ENCODE assay signal across 9 mouse cellular contexts in genomic region chr11:68553981-68554471, GRCm38 (mm10). TPM values are rescaled to one million over a fixed set of nuclear protein-coding genes. Genes with fewer than 3 reads are reported as not detected.
A peak's percentile ranks its signal among the peaks of the same experiment; 100 is the strongest.
DNase-seq lines count a peak whose midpoint lies in the region; ATAC-seq lines count a peak whose summit lies in the region.
"Had no signal": no experiment of that assay in that cellular context is flagged by ENCODE, and none has a peak within 500 bp of the region (broad histone marks: within the 10 kb centered on the region; RNA-seq: fewer than 3 reads in every experiment).

No protein-coding gene starts in this region.

- 48% methylated on average over 8 of the region's 8 CpGs for WGBS in neural tube, embryonic 11.5 days
- WGBS in neural tube, embryonic 15.5 days = 48% methylated on average over 8 of the region's 8 CpGs

- no peaks in the 10 kb centered on the region for H3K36me3 ChIP-seq in neural tube, embryonic 11.5 days (ENCODE audit: control insufficient read depth, insufficient read depth, low read length)
- no peaks in the 10 kb centered on the region for H3K36me3 ChIP-seq in neural tube, embryonic 15.5 days

- no peak for ATAC-seq in neural tube, embryonic 11.5 days (ENCODE audit: insufficient read depth, low FRiP score, low TSS enrichment)
- ATAC-seq in neural tube, embryonic 15.5 days (ENCODE audit: low FRiP score) = no peak
- no peak for ATAC-seq in erythroblast, adult 5-6 weeks (replicated peaks; ENCODE audit: low FRiP score, poor library complexity, severe bottlenecking)

- H3K4me2 ChIP-seq in neural tube, embryonic 11.5 days (ENCODE audit: low read depth) = no peak overlapping the region
- H3K4me2 ChIP-seq in neural tube, embryonic 15.5 days = no peak overlapping the region

- no peaks in the 10 kb centered on the region for H3K9me3 ChIP-seq in neural tube, embryonic 11.5 days (ENCODE audit: control insufficient read depth, low read length)
- H3K9me3 ChIP-seq in neural tube, embryonic 15.5 days (replicated peaks) = no peaks in the 10 kb centered on the region

- H3K4me1 ChIP-seq in neural tube, embryonic 11.5 days (ENCODE audit: control insufficient read depth, insufficient read depth, low read length) = no peaks in the 10 kb centered on the region
- peaks cover 7% of the 10 kb centered on the region for H3K4me1 ChIP-seq in neural tube, embryonic 15.5 days

- no peak overlapping the region for H3K4me3 ChIP-seq in neural tube, embryonic 11.5 days (ENCODE audit: low read depth, low read length)
- no peak overlapping the region for H3K4me3 ChIP-seq in neural tube, embryonic 15.5 days (replicated peaks)

- peak; percentile 55 to 69 for DNase-seq in cerebellum, postnatal 14 days
- DNase-seq in cerebellum, adult 18-20 months = no peak
- DNase-seq in neural tube, embryonic 11.5 days (ENCODE audit: low spot score) = peak; percentile 38
- peak; percentile 46 for DNase-seq in embryo, embryonic 11 days
- peak; percentile 38 for DNase-seq in lung, postnatal 25 days (ENCODE audit: low spot score)
- DNase-seq in MN1 (ENCODE audit: low spot score) = no peak

- H3K27ac ChIP-seq in neural tube, embryonic 11.5 days (ENCODE audit: low read depth, low read length) = no peak overlapping the region
- no peak overlapping the region for H3K27ac ChIP-seq in neural tube, embryonic 15.5 days (replicated peaks)

- H3K9ac ChIP-seq in neural tube, embryonic 11.5 days (ENCODE audit: low read length) = no peak overlapping the region
- no peak overlapping the region for H3K9ac ChIP-seq in neural tube, embryonic 15.5 days (replicated peaks)

- peaks cover 4% of the 10 kb centered on the region; the same call in 1 of the 2 replicates for H3K27me3 ChIP-seq in neural tube, embryonic 11.5 days (ENCODE audit: control insufficient read depth, insufficient read depth, low read length)
- peaks cover 12% of the 10 kb centered on the region for H3K27me3 ChIP-seq in neural tube, embryonic 15.5 days (replicated peaks)

RNA-seq across cellular contexts. Expression of gene Mfsd6l, which starts 2.0 kb away (rescaled TPM):
- not detected in 2 replicates for polyA plus RNA-seq in neural tube, embryonic 11.5 days (2014; fragmentation: Nextera tagmentation; extraction: Ambion mirVana)
- 0.23 TPM in 1 of 2 replicates, not detected in the other for polyA plus RNA-seq in neural tube, embryonic 15.5 days (2015; fragmentation: Nextera tagmentation; extraction: Ambion mirVana)
- not detected in 2 replicates for total RNA-seq in erythroblast, adult 5-6 weeks (2015; ENCODE audit: low replicate concordance)
- not detected in 2 replicates for total RNA-seq in erythroblast, adult 5-6 weeks (2017; ENCODE audit: low replicate concordance)
- polyA plus RNA-seq: heart, embryonic 14.5 days had no signal

RNA-seq across cellular contexts. Expression of gene Ccdc42, which starts 32.8 kb away (rescaled TPM):
- 1.4 and 2.3 TPM in 2 replicates for polyA plus RNA-seq in neural tube, embryonic 11.5 days (2014; fragmentation: Nextera tagmentation; extraction: Ambion mirVana)
- polyA plus RNA-seq in neural tube, embryonic 15.5 days (2015; fragmentation: Nextera tagmentation; extraction: Ambion mirVana) = 0.20 TPM in 1 of 2 replicates, not detected in the other
- total RNA-seq in erythroblast, adult 5-6 weeks (2015; ENCODE audit: low replicate concordance) = not detected in 2 replicates
- not detected in 2 replicates for total RNA-seq in erythroblast, adult 5-6 weeks (2017; ENCODE audit: low replicate concordance)

RNA-seq across cellular contexts. Expression of gene Pik3r6, which starts 51.2 kb away (rescaled TPM):
- polyA plus RNA-seq in neural tube, embryonic 11.5 days (2014; fragmentation: Nextera tagmentation; extraction: Ambion mirVana) = 1.6 and 2.5 TPM in 2 replicates
- polyA plus RNA-seq in neural tube, embryonic 15.5 days (2015; fragmentation: Nextera tagmentation; extraction: Ambion mirVana) = 1.9 and 3.0 TPM in 2 replicates
- 1.7 and 2.1 TPM in 2 replicates for total RNA-seq in erythroblast, adult 5-6 weeks (2015; ENCODE audit: low replicate concordance)
- 3.6 and 4.8 TPM in 2 replicates for total RNA-seq in erythroblast, adult 5-6 weeks (2017; ENCODE audit: low replicate concordance)

Comparison
In these comparisons a context has a peak if more than half of its experiments do, and no peak if none do; other contexts are left out.
1. DNase-seq: peak in cerebellum, postnatal 14 days (2 of 2), neural tube, embryonic 11.5 days (single experiment), embryo, embryonic 11 days (single experiment) and lung, postnatal 25 days (single experiment); none in cerebellum, adult 18-20 months (0 of 2) and MN1 (single experiment).